Mouse (Mus musculus): ENCODE results near the gene Arhgef19. TPM values are rescaled to one million over a fixed set of nuclear protein-coding genes. Genes with fewer than 3 reads are reported as not detected.

The Arhgef19 gene
- total and polyA plus RNA-seq, 3 experiments = 0.78 TPM; not detected in 2

DNA sequence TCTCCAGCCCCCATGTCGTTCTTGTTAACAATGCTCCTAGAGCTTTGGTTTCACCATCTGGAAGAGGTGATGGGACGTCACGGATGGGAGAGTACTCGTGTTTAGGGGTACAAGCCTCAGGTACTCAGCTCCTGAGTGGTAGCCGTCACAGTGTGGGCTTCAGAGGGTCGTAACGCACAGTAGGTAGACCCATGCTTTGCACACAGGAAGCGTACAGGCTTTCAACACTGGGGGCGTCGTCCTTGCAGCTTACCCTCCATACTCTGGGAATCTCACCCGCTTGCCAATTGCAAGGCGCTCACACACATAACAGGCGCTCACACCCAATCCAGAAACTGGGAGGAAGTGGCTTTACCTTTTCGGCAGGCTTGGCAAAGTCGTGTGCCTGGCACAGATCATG lies 2.6 kb downstream of the Arhgef19 start:
- H3K9ac ChIP-seq (ENCODE audit: control insufficient read depth, low read depth, low read length, poor library complexity, severe bottlenecking) = no peak overlapping the region
- H3K9me3 ChIP-seq (replicated peaks; ENCODE audit: insufficient read depth, low read length) = no peaks in the 10 kb centered on the region
- no peak overlapping the region for H3K4me3 ChIP-seq (ENCODE audit: control insufficient read depth in 1 of 2, insufficient read depth in 1 of 2, low read depth in 2 of 2, low read length in 2 of 2)
- peaks cover 0 to 13% of the 10 kb centered on the region in 2 experiments; a peak in 3 of 4 replicates for H3K4me1 ChIP-seq (ENCODE audit: control insufficient read depth in 1 of 2, insufficient read depth in 2 of 2, low read length in 2 of 2)
- H3K27ac ChIP-seq (ENCODE audit: control insufficient read depth, low read depth, low read length) = no peak overlapping the region
- no peak for TF ChIP-seq EP300 (IDR thresholded peaks at IDR 0.05; ENCODE audit: low read depth in 1 of 2, low read length in 2 of 2)
- no peak for TF ChIP-seq RAD21 (IDR thresholded peaks at IDR 0.05; ENCODE audit: low read depth, low read length)
- no peak for TF ChIP-seq TCF12 (IDR thresholded peaks at IDR 0.05; ENCODE audit: low read depth, low read length)
- TF ChIP-seq SIN3A (IDR thresholded peaks at IDR 0.05; ENCODE audit: low read length) = no peak
- no peak for TF ChIP-seq GABPA (IDR thresholded peaks at IDR 0.05; ENCODE audit: low read depth, low read length)
- TF ChIP-seq MEF2A (IDR thresholded peaks at IDR 0.05; ENCODE audit: extremely low read depth, insufficient replicate concordance, low read depth, low read length, poor library complexity, severe bottlenecking) = no peak
- TF ChIP-seq ETS1 (IDR thresholded peaks at IDR 0.05; ENCODE audit: low read depth, low read length) = no peak
- TF ChIP-seq TAL1 (IDR thresholded peaks at IDR 0.05; ENCODE audit: low read length) = no peak
- TF ChIP-seq ZC3H11A (IDR thresholded peaks at IDR 0.05; ENCODE audit: low read depth, low read length) = no peak
- no peak for TF ChIP-seq MAX (IDR thresholded peaks at IDR 0.05; ENCODE audit: low read length)
- H3K79me2 ChIP-seq (ENCODE audit: control insufficient read depth, insufficient read depth, low read length, poor library complexity) = no peaks in the 10 kb centered on the region
- H3K27me3 ChIP-seq (ENCODE audit: control insufficient read depth in 1 of 2, insufficient read depth in 2 of 2, low read length in 2 of 2) = peaks cover 6% of the 10 kb centered on the region in 2 experiments
- DNase-seq (ENCODE audit: low read depth, low spot score) = no peak
- peaks cover 0 to 5% of the 10 kb centered on the region in 2 experiments; a peak in 2 of 4 replicates for H3K36me3 ChIP-seq (ENCODE audit: control insufficient read depth in 1 of 2, insufficient read depth in 2 of 2, low read length in 2 of 2)

DNA sequence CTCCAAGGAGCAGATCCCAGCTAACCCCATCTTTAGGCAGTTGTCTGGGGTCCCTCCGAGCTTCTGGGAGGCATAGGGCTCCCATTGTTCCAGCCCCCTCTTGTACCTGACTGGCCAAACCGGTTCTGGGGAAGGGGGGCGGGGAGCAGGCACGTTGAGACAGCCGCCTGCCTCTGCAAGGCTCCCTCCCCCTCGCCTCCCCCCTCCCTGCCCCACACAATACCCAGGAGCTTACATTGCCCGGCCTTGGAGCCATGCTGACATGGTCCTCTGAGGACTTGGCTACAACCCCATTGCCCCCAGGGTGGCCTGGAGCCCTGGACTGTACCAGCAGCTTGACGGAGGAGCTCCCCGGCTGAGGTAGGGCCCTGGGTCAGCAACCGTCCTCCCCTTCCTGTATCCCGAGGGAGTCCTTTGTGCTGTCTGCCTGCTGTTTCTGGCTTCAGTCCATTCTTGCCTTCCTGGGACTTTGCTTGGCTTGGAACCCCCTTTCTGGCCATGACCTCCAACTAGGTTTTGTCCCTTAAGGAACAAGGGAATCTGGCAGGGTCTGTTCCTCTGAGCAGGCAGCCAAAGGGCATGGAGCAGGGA lies 3.4 kb downstream of the Arhgef19 start:
- Histone ChIP-seq H3K27ac (ENCODE audit: control insufficient read depth, low read depth, low read length) (no peak overlapping the region), H3K27me3 (ENCODE audit: control insufficient read depth in 1 of 2, insufficient read depth in 2 of 2, low read length in 2 of 2) (peaks cover 6% of the 10 kb centered on the region in 2 experiments), H3K9me3 (replicated peaks; ENCODE audit: insufficient read depth, low read length) (no peaks in the 10 kb centered on the region), H3K4me1 (ENCODE audit: control insufficient read depth in 1 of 2, insufficient read depth in 2 of 2, low read length in 2 of 2) (peaks cover 0 to 13% of the 10 kb centered on the region in 2 experiments; a peak in 3 of 4 replicates), H3K79me2 (ENCODE audit: control insufficient read depth, insufficient read depth, low read length, poor library complexity) (no peaks in the 10 kb centered on the region), H3K4me3 (ENCODE audit: control insufficient read depth in 1 of 2, insufficient read depth in 1 of 2, low read depth in 2 of 2, low read length in 2 of 2) (no peak overlapping the region), H3K36me3 (ENCODE audit: control insufficient read depth in 1 of 2, insufficient read depth in 2 of 2, low read length in 2 of 2) (peaks cover 0 to 5% of the 10 kb centered on the region in 2 experiments; a peak in 2 of 4 replicates), H3K9ac (ENCODE audit: control insufficient read depth, low read depth, low read length, poor library complexity, severe bottlenecking) (no peak overlapping the region)
- no peak for DNase-seq (ENCODE audit: low read depth, low spot score)
- TF ChIP-seq MXI1 (IDR thresholded peaks at IDR 0.05; ENCODE audit: low read depth, low read length) = no peak
- no peak for TF ChIP-seq KAT2A (conservative IDR thresholded peaks at IDR 0.05; ENCODE audit: low read depth, low read length)
- no peak for TF ChIP-seq SIN3A (IDR thresholded peaks at IDR 0.05; ENCODE audit: low read length)
- no peak for TF ChIP-seq MEF2A (IDR thresholded peaks at IDR 0.05; ENCODE audit: extremely low read depth, insufficient replicate concordance, low read depth, low read length, poor library complexity, severe bottlenecking)
- TF ChIP-seq RCOR1 (IDR thresholded peaks at IDR 0.05; ENCODE audit: low read depth, low read length) = no peak
- no peak for TF ChIP-seq CHD2 (IDR thresholded peaks at IDR 0.05; ENCODE audit: low read length)
- no peak for TF ChIP-seq EP300 (IDR thresholded peaks at IDR 0.05; ENCODE audit: low read depth in 1 of 2, low read length in 2 of 2)
- TF ChIP-seq MAFK (IDR thresholded peaks at IDR 0.05; ENCODE audit: borderline replicate concordance, low read depth, low read length) = no peak
- TF ChIP-seq GABPA (IDR thresholded peaks at IDR 0.05; ENCODE audit: low read depth, low read length) = no peak
- TF ChIP-seq UBTF (IDR thresholded peaks at IDR 0.05; ENCODE audit: borderline replicate concordance, insufficient read depth, low read depth, low read length) = no peak
- no peak for TF ChIP-seq ETS1 (IDR thresholded peaks at IDR 0.05; ENCODE audit: low read depth, low read length)
- no peak for TF ChIP-seq SMC3 (IDR thresholded peaks at IDR 0.05; ENCODE audit: low read depth, low read length)
- TF ChIP-seq HCFC1 (IDR thresholded peaks at IDR 0.05; ENCODE audit: low read depth, low read length) = no peak
- no peak for TF ChIP-seq MAX (IDR thresholded peaks at IDR 0.05; ENCODE audit: low read length)
